Mouse (Mus musculus) adrenal gland, postnatal 25 days (tissue): ENCODE results near the gene Tmtc1. TPM values are rescaled to one million over a fixed set of nuclear protein-coding genes. Genes with fewer than 3 reads are reported as not detected.

ENCODE experiments used
- DNase-seq: peaks from one replicate; pipeline ENCODE4 v3.0.0; 2021; ENCODE audit warnings: mixed read lengths
- total RNA-seq: library from RNA; stranded (reverse); gene quantifications from 2 replicates; pipeline ENCODE4 v1.2.3, GENCODE M21; 2021

The Tmtc1 gene
- total RNA-seq, 1 experiment from 2014 or later, result 13.1 TPM

DNA sequence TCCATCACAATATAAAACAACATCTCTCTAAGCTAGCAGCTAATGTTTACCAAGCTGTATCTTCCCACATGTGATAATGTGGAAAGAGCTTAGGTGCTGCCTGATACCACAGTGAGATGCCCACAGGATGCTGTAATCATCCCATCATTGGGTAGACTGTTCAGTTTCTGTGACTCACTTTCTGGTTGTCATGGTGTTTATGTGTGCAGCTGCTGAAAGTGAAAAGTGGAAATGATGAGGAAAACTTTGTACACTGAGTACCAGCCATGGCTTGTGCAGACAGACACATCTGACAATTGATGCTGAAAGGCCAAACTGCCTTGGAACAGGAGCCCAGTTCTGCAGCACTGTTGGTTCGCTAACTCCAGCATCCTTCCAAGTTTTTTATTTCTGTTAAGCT lies 204.9 kb downstream of the Tmtc1 start:
- no peak for DNase-seq

GRCm38 (mm10) chr6:148237453-148237852 lies 206.7 kb downstream of the Tmtc1 start:
- no peak for DNase-seq

DNA sequence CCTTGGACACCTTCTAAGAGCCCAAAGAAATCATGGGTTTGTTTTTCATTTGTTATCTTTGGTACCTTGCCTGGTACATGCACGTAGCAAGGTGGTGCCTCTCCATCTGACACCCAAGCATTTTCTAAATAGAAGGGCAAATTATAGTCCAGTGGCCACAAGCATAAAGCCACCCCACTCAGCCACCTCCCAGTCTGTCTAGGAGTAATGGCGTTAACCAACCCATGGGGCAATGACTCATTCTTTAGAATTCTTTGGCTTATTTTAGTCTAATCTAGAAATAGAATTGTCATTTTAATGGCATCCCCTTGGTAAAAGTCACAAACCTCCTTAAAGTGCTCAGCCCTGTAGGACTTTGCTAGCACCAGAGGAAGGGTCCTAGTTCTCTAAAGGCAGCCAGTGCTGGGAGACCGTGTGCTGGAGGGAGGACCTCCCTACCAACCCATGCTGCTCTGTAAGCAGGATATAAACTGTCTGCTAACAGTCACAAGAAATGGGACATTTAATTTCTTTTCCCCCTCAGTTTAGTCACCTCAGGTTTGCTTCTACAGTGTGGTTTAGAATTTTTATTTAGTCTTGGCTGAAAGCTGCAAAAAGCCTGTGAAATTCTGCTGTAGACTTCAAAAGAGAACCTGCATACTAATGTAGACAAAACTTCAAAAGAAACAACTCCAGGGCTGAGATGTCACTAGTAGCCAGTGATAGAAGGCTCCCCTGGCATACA lies 209.9 kb downstream of the Tmtc1 start:
- no peak for DNase-seq

DNA sequence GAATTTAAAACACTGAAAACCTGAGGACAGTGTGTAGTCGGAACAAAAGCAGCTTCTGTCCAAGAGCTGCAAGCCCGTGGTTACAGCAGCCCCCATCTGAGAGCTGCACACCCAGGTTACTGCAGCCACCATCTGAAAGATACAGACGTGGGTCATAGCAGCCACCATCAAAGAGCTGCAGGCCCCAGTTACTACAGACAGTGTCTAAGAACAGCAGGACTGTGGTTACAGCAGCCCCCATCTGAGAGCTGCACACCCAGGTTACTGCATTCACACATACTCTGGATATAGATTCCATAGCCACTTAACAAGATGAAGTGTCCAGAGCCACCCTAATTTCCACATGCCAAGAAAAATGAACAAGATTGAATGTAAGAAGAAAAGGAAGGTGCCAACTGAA lies 216.6 kb downstream of the Tmtc1 start:
- no peak for DNase-seq

DNA sequence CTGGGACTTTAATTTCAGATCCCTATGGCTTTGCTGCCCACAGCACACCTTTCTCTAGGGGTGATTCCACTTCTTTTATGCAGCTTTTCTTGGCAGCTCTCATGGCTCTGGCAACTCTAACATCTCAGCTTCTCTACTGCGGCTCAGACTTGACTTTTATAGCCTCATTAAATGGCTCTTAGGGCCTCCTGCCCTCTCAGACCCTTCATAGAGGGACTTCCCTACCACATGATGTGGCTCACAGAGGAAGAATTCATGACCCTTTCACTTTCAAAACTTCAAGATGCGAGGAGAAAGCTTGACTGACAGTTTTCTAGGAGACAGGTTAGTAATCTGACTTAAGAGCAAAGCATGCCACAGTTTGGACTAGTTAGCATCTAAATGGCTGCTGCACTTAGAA lies 221.5 kb downstream of the Tmtc1 start:
- no peak for DNase-seq

DNA sequence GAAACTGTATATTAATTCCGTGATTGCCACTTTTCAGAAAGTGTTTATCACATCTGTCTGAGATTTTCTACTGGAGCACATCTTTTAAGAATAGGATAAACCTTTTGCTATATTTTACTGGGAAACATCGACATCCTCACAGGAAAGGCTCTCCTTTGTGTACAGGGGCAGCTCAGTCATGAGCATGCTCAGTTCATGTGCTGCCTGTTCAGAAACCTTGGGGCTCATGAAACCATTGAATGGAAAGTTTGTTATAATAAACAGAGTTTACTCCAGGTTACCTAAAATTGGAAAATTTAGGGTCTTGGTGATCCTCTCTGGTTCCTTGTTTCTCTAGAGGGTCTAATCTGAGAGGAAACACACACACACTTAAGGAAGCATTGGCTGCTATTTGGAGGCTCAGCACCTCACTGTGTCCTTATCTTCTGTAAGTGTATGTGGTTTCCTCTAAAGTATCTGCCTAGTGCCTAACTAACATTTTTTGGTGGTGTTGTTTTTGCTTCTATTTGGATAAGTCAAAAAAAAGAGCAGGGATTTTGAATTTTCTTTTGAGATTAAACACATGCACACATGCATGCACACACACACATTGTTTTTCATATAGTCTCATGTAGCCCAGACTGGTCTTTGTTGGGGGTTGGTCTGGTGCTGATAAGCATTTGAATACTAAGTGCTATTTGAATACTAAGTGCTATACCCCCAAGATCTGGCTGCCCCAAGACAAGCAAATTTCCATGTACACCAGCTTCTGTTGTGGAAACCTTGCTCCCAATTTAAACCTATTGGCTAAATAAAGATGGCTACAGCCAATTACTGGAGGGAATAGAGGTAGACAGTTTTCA lies 225.7 kb downstream of the Tmtc1 start:
- no peak for DNase-seq

DNA sequence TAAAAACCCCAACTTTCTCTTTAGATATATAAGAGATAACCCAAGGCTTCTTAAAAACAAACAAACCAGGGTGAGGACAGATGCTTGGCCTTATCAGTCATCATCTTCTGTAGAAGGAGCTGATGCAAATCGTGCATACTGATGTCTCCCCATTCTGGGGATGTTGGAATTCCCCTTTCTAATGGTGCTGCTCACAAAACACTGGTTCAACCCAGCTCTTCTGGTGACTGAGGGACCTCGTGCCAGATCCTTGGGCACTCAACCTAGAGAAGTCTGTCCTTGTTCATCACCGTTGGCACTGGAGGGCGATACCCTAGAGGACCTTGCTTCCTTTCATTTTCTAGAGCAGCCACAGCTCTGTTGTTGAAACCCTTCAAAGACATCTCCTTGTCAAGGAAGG lies 227.4 kb downstream of the Tmtc1 start:
- DNase-seq, result no peak

DNA sequence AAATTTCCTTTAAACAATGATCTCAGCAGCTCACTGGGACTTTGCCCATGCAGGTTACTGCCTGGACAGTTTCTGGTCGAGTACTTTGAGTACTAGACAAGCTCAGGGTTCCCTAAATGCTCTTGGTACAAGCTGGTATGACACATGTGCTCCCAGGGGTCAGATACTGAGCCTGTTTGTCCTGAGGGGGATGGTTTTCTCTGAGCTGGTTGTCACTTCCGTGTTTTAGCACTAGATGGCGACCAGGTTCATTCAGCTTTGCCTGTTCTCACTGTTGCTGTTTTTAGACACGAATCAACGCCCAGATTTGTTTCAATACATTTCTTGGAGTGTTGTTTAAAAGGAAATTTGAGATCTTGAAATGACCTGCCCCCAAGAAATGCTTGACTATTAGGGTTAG lies 229.4 kb downstream of the Tmtc1 start:
- DNase-seq, result peak; percentile 21

DNA sequence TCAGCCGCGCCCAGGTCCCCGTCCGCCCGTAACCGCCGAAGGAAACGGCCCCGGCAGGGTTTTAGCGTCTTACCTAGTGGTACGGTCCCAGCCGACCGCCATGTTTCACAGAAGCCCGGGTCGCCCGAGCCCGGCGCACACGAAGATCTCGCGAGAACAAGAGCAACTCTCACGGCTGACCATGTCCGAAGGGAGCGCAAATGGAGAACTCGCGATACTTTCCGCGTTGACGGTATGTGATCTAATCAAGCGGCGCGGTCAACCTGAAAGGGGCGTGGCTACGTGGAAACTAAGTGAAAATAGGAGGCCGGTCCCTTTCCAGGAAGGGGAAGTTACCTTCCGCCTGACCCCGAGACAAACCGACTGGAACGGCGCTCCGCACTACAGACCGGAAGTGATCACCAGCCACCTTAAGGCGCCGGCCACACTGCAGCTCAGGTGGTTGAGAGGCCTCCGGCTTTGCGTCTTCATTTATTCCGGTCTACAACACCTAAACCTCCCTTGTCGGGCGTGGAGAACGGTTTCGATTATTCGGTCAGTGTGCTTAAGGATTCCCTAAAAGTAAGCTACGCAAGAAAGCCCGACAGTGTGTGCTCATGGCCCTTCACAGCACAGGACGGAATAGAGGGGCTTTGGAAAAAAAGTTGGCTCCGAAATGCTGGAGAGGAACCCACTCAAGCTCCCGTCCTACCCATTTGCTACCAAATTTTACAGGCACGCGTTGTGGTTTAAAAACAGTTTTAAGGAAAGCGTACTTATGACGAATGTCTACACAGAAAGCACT lies 232.1 kb downstream of the Tmtc1 start, which contains the start of gene Ergic2:
Ergic2 (minus strand) TSS at position 478 of the 784 bp plus-strand sequence.
- DNase-seq, result peak; percentile 93

GRCm38 (mm10) chr6:148211391-148211876 lies 232.8 kb downstream of the Tmtc1 start:
- DNase-seq, result no peak

GRCm38 (mm10) chr6:148207522-148207921 lies 236.7 kb downstream of the Tmtc1 start:
- DNase-seq, result no peak

- DNase-seq, result no peak
These were observed 239.1 kb downstream of the Tmtc1 start for GRCm38 (mm10) chr6:148205134-148205533.

GRCm38 (mm10) chr6:148199729-148200128 lies 244.5 kb downstream of the Tmtc1 start:
- no peak for DNase-seq

- no peak for DNase-seq
These were observed 245.0 kb downstream of the Tmtc1 start for GRCm38 (mm10) chr6:148199177-148199576.

GRCm38 (mm10) chr6:148193972-148194701 lies 250.1 kb downstream of the Tmtc1 start:
- DNase-seq, result no peak

DNA sequence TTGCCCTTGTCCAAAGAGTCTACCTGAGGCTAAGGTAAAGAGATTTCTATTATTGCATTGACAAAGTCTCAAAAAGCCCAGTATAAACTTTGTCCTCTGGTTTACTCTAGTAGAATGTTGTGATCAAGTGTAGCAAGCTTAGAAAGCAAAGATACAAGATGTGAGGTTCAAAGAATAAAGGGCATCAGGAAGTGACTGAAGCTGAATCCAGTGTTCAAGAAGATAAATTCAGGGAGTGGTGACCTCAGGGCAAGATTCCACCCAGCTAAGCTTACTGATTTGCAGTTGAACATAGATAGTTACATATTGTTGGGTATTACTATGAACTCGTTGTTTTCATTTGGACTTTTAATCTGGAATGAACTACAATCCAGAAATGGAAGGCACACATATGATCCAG lies 258.5 kb downstream of the Tmtc1 start:
- DNase-seq, result no peak

Other genes starting within 250 kb of the Tmtc1 start
- gene Ergic2, start 232.0 kb downstream of the Tmtc1 start, total RNA-seq, result 67.8 and 75.0 TPM in 2 replicates